Mouse (Mus musculus) left cerebral cortex, postnatal 4 days (tissue): ENCODE results near the gene Sae1. TPM values are rescaled to one million over a fixed set of nuclear protein-coding genes. Genes with fewer than 3 reads are reported as not detected.

Experiments
- DNase-seq: peaks from one replicate; pipeline ENCODE4 v3.0.0-alpha.2; 2022
- intact Hi-C: fragments of 180-260 bp; cut with DNase I; formaldehyde crosslinking; loops from one replicate; pipeline ENCODE4 v1.15.1; 2025
- total RNA-seq, 2 experiments: library from RNA; stranded (reverse); gene quantifications; 2 replicates each; pipeline ENCODE4 v1.2.3; 2021

The Sae1 gene
- total RNA-seq, 2 experiments from 2014 or later = 119 to 129 TPM

- intact Hi-C loops = no loop called here
- DNase-seq = no peak
Observed at GRCm38 (mm10) chr7:16364901-16365500, 22.6 kb downstream of the Sae1 start.

- no peak for DNase-seq
- intact Hi-C loops = no loop called here
Observed at GRCm38 (mm10) chr7:16364319-16364718, 23.3 kb downstream of the Sae1 start.

- intact Hi-C loops = no loop called here
- no peak for DNase-seq
Observed at GRCm38 (mm10) chr7:16357602-16358001, 30.0 kb downstream of the Sae1 start.

GRCm38 (mm10) chr7:16355854-16356594 lies 31.6 kb downstream of the Sae1 start:
- intact Hi-C loops = no loop called here
- no peak for DNase-seq

- DNase-seq = no peak
- intact Hi-C loops = no loop called here
Observed at GRCm38 (mm10) chr7:16349999-16350398, 37.6 kb downstream of the Sae1 start.

- intact Hi-C loops = no loop called here
Observed at GRCm38 (mm10) chr7:16345297-16345696, 42.3 kb downstream of the Sae1 start.

GRCm38 (mm10) chr7:16344598-16344997 lies 43.0 kb downstream of the Sae1 start:
- intact Hi-C loops = no loop called here
- peak; percentile 17 for DNase-seq

More at GRCm38 (mm10) chr7:16345297-16345696, 42.3 kb downstream of the Sae1 start:
- no peak for DNase-seq

GRCm38 (mm10) chr7:16337733-16338132 lies 49.9 kb downstream of the Sae1 start:
- intact Hi-C loops = no loop called here
- DNase-seq = no peak

GRCm38 (mm10) chr7:16329146-16329545 lies 58.5 kb downstream of the Sae1 start:
- DNase-seq = no peak
- intact Hi-C loops = no loop called here

GRCm38 (mm10) chr7:16326607-16326971 lies 61.0 kb downstream of the Sae1 start:
- intact Hi-C loops = no loop called here
- no peak for DNase-seq

- peak; percentile 54 for DNase-seq
- intact Hi-C loops = no loop called here
Observed at GRCm38 (mm10) chr7:16325920-16326606, 61.5 kb downstream of the Sae1 start.

GRCm38 (mm10) chr7:16324661-16325060 lies 62.9 kb downstream of the Sae1 start:
- DNase-seq = no peak
- intact Hi-C loops = no loop called here

GRCm38 (mm10) chr7:16320479-16320878 lies 67.1 kb downstream of the Sae1 start:
- no peak for DNase-seq
- intact Hi-C loops = no loop called here

- DNase-seq = no peak
- intact Hi-C loops = no loop called here
Observed at GRCm38 (mm10) chr7:16319216-16319615, 68.4 kb downstream of the Sae1 start.

GRCm38 (mm10) chr7:16317094-16317493 lies 70.5 kb downstream of the Sae1 start:
- no peak for DNase-seq
- intact Hi-C loops = no loop called here

GRCm38 (mm10) chr7:16315222-16315759 lies 72.3 kb downstream of the Sae1 start:
- intact Hi-C loops = no loop called here
- DNase-seq = no peak

- no peak for DNase-seq
Observed at GRCm38 (mm10) chr7:16314221-16314775, 73.3 kb downstream of the Sae1 start.

GRCm38 (mm10) chr7:16313481-16314220 lies 74.0 kb downstream of the Sae1 start:
- peak; percentile 72 for DNase-seq
- intact Hi-C loops = no loop called here

More at GRCm38 (mm10) chr7:16314221-16314775, 73.3 kb downstream of the Sae1 start:
- intact Hi-C loops = no loop called here

- DNase-seq = peak; percentile 51
- intact Hi-C loops = no loop called here
Observed at GRCm38 (mm10) chr7:16312672-16313311, 74.8 kb downstream of the Sae1 start.
